Mouse (Mus musculus): Measurements from ENCODE around the gene Lmtk2.

Lmtk2 gene

GRCm38 (mm10) chr5:144219936-144220335 lies 119.7 kb downstream of the Lmtk2 start:
- DNase-seq, result no peak

- DNase-seq, result peak in 1 of 2 experiments; percentile 63
These were observed 121.1 kb downstream of the Lmtk2 start for GRCm38 (mm10) chr5:144221305-144221704.

DNA sequence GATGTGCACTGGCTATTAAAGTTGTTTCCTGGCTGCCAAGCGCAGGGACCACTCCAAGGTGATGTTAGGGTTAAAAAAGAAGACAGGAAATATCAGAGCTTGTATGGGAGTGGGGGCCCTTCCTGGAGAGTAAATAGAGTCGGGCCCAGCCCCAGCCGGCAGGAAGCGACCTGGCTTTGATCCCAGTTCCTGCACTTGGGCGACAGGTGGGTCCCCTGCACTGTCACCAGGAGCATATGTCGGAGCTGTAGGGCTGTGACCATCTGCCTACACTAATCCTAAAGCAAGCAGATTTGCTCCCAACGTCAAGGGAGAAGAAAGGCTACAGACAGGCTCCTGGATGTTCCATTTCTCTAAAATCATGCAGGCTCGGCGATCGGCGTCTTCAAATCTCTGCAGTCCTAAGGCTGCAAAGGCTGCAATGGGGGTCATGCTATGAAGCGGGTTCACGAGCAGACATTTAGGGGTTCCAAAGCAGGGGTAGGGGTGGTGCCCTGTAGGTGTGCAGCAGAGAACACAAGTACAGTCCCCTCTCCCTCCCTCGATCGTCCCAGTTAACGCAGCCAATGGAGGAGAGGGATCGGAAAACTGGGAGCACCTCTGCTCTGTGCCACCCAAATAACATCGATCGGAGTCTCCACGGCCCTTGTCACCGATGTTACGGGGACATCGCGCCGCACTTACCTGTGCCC lies 122.7 kb downstream of the Lmtk2 start:
- peak; percentile 55 to 62 for DNase-seq

DNA sequence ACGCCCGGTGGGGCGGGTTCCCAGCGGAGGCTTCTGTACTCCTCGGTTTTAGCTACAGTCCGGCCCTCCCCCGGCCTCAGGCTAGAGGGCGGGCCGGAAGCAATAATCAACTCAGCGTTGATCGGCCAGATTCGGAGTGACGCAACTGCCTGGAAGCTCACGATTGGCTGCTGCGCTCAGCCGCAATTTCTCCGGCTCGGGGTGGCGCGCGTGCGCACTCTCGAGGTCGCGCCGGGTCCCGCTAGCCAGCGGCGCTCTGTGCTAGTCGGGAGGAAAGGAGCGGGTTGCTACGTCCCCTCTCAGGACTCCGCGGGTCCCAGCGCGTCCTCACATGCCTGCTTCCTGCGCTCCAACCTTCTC lies 123.2 kb downstream of the Lmtk2 start, which contains the start of gene Tecpr1:
Gene Tecpr1 (minus strand): TSS at position 113 of the 360 bp plus-strand sequence.
- DNase-seq, result peak; percentile 92 to 93

DNA sequence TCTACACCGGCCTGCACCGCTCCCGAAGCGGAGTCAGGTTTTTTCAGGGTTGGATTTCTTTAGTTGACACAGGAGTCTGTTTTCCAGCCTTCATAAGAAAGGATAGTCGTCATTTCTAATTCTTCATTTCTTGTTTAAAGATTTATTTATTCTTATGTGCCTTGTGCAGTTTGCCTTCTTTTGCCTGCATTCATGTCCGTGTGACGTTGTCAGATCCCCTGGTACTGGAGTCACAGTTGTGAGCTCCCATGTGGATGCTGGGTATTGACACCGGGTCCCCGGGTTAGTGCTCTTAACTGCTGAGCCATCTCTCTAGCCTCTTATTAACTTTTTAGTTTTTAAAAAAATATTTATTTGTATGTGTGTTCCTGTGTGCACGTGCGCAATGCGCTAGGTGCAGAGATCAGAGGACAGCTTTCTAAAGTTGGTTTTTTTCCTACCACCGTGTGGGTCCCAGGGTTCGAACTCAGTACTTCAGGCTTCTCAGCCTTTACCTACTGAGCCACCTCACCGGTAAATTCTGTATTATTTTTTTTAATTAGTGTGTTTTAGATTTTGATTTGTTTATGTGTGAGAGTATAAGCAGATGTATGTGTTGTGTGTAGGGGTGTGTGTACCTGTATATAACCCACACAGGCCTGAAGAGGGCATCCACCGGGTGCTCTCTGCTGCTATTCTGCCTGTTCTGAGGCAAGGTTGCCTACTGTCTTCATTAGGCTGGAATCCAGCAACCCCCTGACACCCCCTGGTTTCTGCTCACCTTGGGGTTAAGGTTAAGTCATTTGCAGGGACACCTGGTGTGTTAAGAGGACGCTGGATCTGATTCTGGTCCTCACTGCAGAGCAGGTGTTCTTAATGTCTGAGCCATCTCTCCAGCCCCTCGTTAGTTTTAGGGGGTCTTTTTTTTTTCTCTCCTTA lies 123.9 kb downstream of the Lmtk2 start:
- DNase-seq, result no peak

DNA sequence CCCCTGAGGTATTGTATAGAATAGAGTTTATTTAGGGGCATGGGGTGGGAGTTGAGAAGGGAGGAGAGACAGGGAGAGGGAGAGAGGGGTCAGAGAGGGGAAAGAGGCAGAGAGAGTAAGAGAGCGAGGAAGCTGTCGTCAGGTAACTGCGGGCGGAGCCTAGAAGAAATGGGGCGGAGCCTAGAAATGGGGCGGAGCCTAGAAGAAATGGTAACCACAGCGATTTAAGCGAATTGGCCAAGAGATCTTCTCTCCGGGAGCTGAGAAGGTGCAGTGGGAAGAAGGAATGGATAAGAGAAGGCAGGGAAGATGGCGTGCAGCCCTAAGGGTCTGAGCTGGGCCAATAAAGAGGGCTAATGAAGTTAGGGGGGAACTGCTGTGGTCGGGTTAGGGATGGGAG lies 126.0 kb downstream of the Lmtk2 start:
- no peak for DNase-seq

- no peak for DNase-seq
These were observed 130.0 kb downstream of the Lmtk2 start for GRCm38 (mm10) chr5:144230216-144230615.

GRCm38 (mm10) chr5:144231410-144231809 lies 131.2 kb downstream of the Lmtk2 start:
- DNase-seq, result no peak

DNA sequence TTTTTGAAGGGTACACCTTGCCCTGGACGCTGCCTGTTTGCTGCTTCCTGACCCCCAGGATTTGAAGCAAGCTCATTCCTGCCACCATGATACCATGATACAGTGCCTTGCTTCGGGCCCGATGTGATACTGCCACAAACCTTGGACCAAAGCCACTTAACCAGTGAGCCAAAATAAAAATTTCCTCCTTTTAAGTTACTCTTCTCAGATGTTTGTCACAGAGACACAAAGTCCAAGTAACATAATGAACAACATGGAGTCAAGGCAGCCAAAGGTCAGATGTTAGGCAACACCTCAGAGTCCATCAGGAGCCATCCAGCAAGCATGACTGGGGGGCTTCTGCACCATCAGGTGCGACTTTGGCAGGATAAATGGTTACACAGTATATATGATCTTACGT lies 132.3 kb downstream of the Lmtk2 start:
- no peak for DNase-seq

GRCm38 (mm10) chr5:144234222-144234621 lies 134.0 kb downstream of the Lmtk2 start:
- no peak for DNase-seq

DNA sequence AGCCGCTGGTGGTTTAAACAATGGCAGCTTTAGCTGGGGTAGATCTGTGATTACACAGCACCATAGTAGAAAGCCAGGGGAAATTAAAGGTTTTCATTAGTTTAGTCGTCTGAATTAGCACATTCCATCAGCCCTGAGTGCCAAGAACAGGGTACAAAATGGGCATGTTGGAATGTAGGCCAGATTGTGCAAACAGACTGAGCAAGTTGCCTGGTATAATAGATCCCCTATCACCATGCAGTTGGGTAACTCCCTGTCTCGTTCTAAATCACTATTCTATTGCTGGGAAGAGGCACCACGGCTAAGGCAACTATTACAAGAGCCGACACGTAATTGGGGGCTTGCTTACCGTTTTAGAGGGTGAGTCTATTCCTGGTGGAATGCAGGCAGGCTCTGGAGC lies 134.5 kb downstream of the Lmtk2 start:
- no peak for DNase-seq

All from thymus, adult 18-20 months (tissue).